Mouse (Mus musculus): Measurements from ENCODE around the gene Olfr798.

DNA sequence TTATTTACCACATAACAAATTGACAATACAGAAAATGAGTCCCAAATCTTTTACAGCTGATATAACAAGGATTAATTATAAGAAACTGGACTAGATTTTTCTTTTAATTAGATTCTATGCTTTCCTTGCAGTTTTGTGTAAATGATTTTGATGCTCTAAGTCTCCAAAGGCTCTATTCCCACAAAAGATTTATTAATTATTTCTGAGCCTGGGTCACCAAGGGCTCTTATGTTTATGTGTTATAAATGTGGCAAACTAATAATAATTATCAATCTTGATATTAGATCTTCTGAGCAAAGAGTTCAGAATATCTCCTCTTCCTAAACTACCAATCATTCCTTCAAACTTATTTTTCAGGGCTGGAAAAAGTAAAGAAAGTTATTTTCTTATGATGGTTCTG, 29.7 kb upstream of the Olfr798 start, which contains the start of gene Olfr800:
- TF ChIP-seq CTCF (IDR thresholded peaks at IDR 0.05) (no peak), EP300 (IDR thresholded peaks at IDR 0.05) (no peak)
